Mouse (Mus musculus) regulatory T cell (primary cell): ENCODE measurements around the gene Mrpl18.
"Not testable (repeated sequence)": the region's sequence is repeated elsewhere in the genome, so short reads cannot be mapped to it uniquely, and the experiment has no call there.

Experiments used
- in situ Hi-C: fragments of 300-600 bp; cut with MboI, MseI; formaldehyde crosslinking; loops from one replicate; pipeline ENCODE4 v1.15.1; 2025; ENCODE audit warnings: high pct_unique_total_duplicates

The Mrpl18 gene

DNA sequence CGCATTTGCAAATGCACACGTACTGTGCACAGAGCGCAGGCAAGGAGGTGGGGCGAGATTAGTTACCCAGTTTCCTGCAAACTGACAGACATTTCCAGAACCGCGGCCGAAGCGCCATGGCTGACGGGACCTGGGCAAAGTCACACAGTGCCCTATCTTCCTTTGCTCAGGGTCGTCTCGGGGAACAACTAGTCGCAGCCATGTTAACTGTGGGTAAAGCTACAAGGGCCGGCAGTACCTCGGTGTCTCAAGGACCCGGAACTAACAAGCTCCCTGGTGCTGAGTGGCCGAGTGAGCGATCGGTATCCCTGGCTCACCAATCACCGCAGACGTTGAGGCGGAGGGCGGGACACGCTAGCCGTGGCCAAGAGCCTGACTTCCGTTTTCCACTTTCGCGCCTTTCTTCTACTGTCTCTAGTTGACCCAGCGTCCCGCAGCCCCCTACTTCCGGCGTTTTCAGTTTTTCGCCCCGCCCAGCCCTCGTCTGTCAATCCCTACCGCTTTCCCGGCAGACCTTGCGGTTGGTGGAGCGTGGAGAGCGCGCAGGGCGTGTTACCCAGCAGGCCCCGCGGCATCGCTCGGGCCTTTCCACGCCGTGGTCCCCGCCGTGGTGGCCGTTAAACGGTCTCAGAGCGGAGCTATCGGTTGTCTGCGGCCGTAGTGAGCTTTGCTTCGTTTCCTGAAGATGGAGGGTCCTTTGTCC is at the start of gene Mrpl18:
Mrpl18 (minus strand) TSS at position 465 of the 703 bp plus-strand sequence.
- in situ Hi-C loops: loop anchor here (10.0 kb wide), 1 partner anchor 769 kb away; no protein-coding TSS in a partner anchor

DNA sequence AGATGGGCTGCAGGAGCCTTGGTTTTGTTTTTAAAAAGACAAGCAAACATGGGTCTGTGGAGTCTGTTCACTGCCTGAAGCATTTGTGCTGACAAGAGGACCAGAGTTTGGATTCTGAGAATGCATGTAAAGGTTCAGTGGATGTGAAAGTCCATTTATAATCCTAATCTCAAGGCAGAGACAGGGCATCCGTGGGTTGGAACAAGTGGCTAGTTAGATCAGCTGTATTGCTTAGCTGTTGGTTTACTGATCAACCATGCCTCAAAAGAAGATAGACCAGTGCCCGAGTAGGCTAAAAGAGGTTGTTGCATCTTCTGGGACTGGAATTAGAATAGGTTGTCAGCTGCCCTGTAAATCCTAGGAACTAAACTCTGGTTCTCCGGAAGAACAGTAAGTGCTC is 47.3 kb upstream of the Mrpl18 start:
- in situ Hi-C loops: loop anchor here (5.0 kb wide), 1 partner anchor 41 kb away; no protein-coding TSS in a partner anchor

DNA sequence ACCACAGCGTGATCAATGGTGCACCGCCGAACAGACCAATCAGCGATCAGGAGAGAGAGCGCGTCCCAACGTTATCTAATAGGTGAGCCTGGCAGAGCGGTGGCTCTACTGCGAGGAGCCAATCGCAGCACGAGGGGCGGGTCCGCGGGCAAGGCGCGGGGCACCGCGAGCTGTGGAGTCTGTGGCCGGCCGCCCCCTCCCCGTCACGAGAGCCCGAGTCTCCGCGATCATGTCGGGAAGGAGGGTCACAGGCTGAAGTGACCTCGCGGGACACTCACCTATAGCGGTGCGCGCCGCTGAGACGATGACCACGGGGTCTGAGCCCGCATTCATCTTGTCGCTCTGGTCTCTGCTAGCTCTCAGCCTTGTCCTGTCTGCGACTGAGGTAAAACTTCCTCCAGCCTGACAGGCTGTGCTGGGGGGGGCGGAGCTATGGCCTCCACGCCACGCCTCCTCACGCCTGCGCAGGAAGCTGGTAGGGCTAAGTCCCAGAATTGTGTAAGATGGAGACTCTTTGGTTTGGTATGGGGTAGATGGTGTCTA is 44.3 kb upstream of the Mrpl18 start, which contains the start of gene Acat2:
Acat2 (minus strand) TSS at position 417 of the 543 bp plus-strand sequence.
- in situ Hi-C loops: loop anchor here (5.0 kb wide), 1 partner anchor 38 kb away; no protein-coding TSS in a partner anchor

DNA sequence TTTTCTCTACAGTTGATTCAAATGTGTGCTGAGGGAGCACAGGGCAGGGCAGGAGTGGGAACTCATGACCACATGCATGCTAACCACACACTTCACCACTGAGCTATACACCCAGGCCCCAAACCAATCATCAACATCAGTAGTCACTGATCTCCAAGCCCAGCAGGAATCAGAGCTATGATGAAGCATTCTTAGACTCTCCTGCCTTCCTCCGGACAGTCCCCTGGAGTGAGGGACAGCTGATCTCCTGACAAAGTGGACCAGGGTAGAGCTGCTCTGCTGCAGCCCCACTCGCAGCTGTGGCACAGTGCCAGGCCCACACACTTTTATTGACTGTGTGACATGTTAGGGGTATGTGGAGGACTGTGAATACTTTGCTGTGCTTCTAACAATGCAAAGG is 43.2 kb upstream of the Mrpl18 start:
- in situ Hi-C loops: not testable (repeated sequence)

DNA sequence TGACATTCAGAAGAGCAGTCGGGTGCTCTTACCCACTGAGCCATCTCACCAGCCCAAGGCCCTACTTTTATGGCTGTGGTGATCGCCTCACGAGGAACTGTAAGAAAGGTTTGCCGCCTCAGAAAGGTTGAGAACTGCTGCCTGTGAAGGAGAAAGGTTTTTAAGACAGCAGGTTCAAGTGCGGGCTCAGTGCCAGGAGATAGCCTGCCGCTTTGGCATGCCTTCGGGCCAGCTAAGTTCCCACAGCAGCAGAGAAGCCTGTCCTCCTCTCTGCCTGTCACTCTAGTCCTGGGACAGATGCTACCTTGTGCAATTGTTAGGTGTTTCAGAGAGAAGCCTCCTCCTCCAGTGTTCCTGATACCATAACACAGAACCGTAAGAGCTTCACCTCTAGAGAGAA is 40.5 kb upstream of the Mrpl18 start:
- in situ Hi-C loops: no loop called here

DNA sequence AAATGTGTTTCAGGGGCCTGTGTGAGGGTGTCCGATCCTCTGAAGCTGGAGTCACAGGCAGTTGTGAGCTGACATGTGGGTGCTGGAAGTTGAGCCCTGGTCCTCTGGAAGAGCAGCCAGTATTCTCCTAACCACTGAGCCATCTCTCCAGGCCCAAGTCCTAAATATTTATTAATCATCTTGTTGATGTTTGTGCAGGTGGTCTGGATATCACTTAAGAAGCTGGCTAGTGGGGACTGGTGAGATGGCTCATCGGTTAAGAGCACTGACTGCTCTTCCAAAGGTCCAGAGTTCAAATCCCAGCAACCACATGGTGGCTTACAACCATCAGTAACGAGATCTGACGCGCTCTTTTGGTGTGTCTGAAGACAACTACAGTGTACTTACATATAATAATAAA is 33.5 kb upstream of the Mrpl18 start:
- in situ Hi-C loops: no loop called here

DNA sequence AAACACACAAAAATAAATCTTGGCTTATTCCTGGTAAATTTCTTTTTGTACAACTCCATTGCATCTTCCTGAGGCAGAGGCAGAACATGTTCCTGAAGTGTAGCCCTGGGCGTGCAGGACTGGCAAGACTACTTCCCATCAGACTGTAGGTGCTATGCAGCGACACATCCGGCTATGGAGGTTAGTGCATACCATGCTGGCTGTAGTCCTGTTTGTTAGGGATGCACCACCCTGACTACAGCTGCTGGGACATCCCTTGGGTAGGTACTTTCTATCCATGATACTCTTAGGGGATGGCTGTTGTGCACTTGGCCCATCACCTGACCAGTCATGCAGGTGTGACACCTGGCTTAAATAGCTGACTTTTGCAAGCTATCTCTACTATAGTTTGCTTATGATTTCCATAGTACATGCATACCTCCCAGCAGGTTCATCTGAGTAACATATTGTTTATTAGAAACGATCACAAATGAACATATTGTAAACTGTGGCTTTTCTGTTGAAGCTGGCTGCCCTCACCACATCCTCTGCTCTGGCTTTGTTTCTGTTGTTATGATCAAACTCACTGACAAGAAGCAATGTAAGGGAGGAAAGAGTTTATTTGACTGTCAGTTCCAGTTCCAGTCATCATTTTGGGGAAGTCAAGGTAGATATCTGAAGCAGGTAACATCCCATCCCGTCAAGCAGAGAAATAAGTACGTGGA is 26.5 kb upstream of the Mrpl18 start:
- in situ Hi-C loops: no loop called here

DNA sequence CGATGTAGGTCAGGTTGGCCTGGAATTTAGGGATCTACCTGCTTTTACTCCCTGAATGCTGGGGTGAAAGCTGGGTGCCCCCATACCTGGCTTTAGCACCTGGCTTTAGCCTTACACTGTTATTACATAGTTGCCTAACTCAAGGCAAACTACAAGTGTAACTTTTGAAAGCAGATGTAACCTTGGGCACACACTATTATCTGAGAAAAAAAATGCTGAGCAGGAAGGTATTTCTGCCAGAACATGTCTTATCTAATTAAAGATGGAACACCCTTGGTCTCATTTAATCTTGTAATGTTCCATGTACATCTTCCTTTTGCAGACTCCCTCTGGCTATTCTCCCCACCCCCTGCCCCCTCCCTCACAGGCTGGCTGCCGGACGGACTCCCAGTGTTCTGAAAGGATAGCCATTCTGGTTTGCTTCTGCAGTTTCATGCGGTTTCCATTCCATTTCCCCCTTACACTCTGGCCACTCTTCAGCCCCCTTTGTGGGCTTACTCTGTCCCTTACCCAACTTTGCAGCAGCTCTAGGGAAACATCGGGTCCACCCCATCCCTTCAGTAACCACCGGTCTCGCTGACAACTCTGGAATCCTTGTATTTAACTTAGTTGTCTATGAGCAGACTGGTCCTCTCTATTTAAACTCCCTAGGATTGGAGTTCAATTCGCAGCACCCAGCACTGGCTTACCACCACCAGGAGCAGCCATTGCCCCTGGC is 25.6 kb upstream of the Mrpl18 start:
- in situ Hi-C loops: no loop called here

DNA sequence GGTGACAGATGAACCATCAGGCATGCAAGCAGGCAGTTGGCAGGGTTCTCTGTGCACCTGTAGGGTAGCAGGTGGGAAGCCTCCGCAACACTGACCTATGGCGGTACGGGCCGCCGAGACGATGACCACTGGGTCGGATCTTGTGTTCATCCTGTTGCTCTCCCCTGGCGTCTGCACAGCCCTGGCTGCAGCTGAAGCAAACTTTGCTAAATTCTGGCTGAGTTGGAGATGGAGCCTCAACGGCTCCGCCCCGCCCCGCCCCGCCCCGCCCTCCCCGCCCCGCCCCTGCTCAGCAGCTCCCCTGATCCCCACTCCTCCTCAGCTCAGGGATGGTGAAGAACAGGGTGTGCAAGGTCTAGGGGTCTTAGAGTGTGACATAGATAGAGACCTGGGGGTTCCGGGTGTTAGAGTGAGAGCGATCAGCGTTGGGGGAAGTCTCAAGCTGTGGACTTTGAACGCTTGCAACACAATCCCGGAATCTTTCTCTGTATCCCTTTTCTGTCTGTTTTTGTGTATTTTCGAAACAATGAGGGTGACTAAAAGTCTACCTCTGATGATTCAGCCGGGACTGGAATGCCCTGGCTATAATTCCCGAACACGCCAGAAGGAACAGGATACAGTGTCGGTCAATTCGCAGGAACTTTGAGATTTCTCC is 24.1 kb upstream of the Mrpl18 start, which contains the start of gene Acat3:
Acat3 (minus strand) TSS at position 450 of the 655 bp plus-strand sequence.
- in situ Hi-C loops: no loop called here

DNA sequence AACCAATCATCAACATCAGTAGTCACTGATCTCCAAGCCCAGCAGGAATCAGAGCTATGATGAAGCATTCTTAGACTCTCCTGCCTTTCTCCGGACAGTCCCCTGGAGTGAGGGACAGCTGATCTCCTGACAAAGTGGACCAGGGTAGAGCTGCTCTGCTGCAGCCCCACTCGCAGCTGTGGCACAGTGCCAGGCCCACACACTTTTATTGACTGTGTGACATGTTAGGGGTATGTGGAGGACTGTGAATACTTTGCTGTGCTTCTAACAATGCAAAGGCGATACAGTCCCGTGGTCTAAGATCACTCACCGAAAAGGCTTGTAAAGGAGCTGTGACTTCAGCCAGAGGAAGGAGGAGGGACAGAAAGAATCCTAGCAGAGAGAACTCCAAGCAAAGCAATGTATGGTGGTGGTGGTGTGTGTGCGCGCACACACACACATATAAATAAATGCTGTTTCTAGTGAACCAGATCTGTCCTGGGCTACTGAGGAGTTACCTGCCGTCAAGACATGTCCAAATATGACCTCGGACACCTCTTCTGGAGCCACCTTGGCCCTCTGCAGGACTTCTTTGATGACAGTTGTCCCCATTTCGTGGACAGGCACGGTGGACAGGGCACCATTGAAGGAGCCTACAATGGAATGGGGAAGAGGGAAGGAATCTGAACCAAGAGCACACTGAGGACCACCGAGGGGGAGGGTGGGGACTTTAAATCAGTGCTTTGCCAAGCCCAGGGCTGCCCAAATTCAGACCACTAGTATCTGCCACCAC is 23.4 kb upstream of the Mrpl18 start:
- in situ Hi-C loops: not testable (repeated sequence)

DNA sequence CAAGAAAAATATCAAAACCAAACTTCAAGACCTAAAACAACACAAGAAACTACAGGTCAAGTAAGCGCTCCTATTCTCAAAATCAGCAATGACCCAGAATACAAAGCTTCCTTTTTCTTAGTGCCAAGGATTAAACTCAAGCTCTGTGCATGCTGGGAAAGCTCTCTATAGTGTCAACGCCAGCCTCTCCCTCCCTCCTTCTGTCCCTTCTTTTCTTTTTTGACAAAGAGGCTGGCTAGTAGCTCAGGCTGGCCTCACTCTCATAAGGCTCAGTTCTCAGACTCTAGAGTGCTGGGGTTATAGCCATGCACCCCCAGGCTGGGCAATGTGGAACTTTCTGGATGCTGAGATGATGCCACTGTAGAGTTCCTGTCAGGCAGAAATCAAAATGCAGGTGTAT is 21.9 kb upstream of the Mrpl18 start:
- in situ Hi-C loops: no loop called here

DNA sequence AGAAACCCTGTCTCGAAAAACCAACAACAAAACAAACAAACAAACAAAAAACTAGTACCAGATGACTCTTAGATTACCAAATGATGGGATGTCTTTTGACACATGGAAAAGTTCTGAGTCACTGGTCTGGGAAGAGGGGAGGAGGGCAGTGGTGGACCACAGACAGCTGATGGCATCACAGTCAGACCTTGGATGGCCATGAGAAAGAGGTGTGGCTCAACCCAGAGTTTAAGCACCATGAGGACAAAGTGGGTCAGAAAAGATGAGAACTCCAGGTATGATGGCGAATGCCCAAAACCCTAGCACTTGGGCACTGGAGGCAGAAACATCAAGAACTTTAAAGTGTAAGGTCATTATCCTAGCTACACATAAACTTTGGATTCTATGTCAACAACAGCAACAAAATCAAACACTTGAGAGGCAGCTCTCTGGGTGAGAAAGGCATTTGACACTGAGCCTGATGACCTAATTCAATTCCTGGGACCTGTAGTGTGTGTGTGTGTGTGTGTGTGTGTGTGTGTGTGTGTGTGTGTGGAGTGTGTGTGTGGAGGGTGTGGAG is 21.3 kb upstream of the Mrpl18 start:
- in situ Hi-C loops: no loop called here

DNA sequence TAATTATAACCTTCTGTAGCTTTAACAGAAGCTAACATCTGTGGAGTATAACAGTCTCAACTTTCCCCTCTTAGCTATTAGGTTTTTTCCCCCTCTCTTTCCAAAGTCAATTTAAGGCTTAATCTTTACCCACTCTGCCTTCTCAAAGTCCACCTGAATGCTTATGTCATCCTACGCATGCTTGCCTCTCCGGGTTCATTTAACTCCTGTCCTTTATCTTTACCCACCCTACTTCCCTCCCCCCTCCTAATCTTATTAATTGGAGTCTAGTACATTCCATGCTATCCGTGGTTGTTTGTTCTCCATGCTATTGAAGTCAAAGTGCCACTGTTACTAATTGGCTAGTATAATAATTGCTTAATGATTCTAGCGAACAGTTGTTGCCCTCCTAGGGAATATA is 19.6 kb upstream of the Mrpl18 start:
- in situ Hi-C loops: no loop called here

DNA sequence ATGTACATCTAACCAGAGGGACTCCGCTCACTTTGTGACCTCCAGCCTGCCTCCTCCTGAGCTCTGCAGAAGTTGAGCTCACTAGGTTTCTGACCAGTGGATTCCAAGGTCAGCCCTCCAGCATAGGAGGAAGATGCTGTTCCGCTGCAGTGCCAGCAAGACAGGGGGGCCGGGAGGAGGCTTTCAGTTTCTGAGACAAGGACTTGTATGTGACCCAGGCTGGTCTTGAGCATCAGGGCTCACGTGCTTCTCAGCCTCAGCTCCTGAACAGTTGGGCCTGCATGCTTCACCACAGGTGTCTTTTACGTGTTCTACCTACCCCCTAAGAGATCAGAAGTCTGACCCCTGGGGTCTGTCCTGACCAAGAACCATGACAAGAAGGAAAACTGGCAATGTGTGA is 15.4 kb upstream of the Mrpl18 start:
- in situ Hi-C loops: not testable (repeated sequence)

DNA sequence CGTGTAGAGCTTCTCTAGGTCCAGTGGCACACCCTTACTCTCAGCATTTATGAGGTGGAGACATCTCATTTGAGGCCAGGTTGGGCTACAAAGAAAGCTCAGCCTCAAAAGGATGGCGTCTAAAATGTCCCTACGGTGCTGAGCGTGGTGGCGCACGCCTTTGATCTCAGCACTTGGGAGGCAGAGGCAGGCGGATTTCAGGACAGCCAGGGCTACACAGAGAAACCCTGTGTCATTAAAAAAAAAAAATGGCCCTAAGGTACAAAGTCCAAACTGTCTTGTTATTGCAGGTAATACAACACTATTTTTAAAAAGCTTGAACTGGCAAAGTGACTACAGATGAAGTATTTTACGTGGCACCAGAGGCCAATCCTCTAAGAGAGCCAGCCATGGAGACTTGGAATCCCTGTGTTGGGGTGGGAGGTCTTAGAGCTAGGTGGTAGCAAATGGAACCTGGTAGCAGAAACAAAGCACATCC is 9.6 kb upstream of the Mrpl18 start:
- in situ Hi-C loops: no loop called here

DNA sequence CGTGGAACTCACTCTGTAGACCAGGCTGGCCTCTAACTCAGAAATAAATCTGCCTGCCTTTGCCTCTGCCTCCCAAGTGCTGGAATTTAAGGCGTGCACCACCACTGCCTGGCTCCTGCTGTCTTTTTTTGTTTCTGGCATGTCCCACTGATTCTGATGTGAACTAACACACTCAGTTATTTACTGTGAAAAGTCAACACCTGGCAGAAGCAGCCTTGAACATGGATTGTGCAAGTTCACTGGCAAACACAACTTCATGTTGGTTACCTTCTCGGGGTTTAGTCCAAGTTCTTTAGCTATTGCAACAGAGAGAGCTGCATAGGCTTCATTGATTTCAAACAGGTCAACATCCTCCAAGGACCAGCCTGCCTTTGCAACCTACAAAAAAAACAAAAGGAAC is 8.9 kb upstream of the Mrpl18 start:
- in situ Hi-C loops: no loop called here

DNA sequence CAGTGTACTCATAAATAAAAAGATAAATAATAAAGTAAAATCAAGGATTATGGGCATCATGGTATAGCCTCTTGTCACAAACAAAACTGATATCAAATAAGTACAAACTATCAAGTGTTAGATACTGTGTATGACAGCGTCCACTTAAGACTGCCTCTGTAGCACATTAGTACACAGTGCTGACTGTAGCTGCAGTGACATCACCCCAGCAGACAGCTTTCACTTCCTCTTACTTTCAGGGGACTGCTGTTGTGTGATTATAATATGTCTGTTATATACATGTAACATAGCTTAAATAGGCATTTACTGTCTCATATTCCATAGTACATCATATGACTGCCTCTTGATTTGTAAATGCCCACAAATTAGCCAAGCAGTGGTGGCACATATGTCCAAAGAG is 4.9 kb upstream of the Mrpl18 start:
- in situ Hi-C loops: loop anchor here (5.0 kb wide), 1 partner anchor 41 kb away; the partner anchor contains the start of gene Acat2

DNA sequence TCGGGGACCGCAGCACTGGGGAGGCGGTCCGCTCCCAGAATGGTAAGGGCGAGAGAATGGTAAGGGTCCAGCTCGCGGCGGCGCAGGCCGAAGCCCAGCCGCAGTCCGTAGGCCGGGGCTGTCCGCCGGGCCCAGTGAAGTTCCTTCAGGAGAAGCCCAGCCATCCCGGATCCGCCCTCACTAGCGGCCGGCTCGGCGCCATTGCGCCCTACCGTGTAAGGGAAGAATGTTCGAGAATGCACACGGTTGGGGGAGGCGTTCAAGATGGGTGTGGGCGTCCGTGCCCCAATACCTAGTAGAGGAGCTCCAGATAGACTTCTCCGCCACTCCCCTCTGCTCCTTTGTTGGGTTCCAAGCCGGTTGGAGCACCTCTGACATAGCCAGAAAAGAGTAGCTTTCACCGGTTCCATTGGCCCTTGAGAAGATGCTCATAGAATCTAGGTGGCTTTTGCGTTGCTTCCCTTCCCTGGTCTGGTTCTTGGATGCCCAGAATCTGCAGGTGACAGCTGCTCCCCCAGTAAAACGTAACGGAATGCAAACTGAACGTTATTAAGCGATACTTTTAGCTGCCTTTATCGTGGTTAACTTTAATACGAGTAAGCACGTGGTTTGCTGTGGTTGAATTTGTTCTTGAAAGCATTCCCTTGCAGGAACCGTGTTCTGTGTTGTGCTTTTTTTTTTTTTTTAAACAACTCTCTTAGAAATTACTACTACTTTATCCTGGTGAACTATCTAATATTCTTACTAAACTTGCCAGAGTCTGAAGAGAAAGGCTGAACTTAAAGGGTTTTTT is 639 bp upstream of the Mrpl18 start:
- in situ Hi-C loops: loop anchor here (10.0 kb wide), 1 partner anchor 768 kb away; no protein-coding TSS in a partner anchor

DNA sequence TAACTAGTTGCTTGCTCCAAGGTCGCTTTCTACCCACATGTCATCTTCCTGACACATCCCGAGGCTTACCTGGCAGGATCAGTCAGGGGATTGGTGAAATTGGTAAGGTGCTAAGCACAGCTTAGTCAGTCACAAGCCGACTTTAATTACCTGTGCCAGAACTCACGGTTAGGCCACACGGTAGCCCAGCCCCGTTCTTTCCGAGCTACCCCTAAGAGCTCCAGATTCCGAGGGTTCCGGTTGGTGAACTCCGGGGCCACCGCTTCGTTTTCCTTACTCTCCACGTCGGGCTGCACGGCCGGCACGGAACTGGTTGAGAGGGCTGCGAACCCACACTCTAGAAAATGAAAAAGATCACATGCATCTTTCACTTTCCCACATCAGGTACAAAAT is 661 bp downstream of the Mrpl18 start, which contains the start of gene Tcp1:
Tcp1 (plus strand) TSS at position 214 of the 393 bp plus-strand sequence.
- in situ Hi-C loops: loop anchor here (10.0 kb wide), 1 partner anchor 769 kb away; no protein-coding TSS in a partner anchor
